Mouse (Mus musculus) liver, embryonic 14.5 days (tissue): Measurements from ENCODE around the gene Gstm6. TPM values are rescaled to one million over a fixed set of nuclear protein-coding genes. Genes with fewer than 3 reads are reported as not detected.

Source experiments
- ATAC-seq: fragments of 200-750 bp; cut with Nextera tagmentation; 2 replicates; pipeline ENCODE4 v1.8.0; 2017; ENCODE audit warnings: moderate number of reproducible peaks, mild to moderate bottlenecking, moderate library complexity; ENCODE audit not compliant: insufficient read depth
- DNase-seq, 3 experiments: peaks; one replicate each; pipeline ENCODE4 v3.0.0-alpha.2; 2012 to 2013; ENCODE audit warnings: low read depth in 3 of 3, low spot score in 3 of 3
- H3K27ac ChIP-seq: fragments of 300-500 bp; sonication (generic); 2 replicates; pipeline ENCODE4 v1.5.1; 2014; ENCODE audit warnings: moderate library complexity, mild to moderate bottlenecking, control low read depth, inconsistent platforms
- H3K27me3 ChIP-seq: fragments of 300-500 bp; sonication (generic); 2 replicates; pipeline ENCODE4 v1.6.1; 2014; ENCODE audit warnings: mild to moderate bottlenecking, low read length, moderate library complexity; ENCODE audit not compliant: control insufficient read depth, insufficient read depth
- H3K36me3 ChIP-seq: fragments of 300-500 bp; sonication (generic); replicated peaks from 2 replicates; pipeline ENCODE4 v1.6.1; 2014; ENCODE audit warnings: low read depth; ENCODE audit not compliant: control insufficient read depth, insufficient read depth
- H3K4me1 ChIP-seq, 2 experiments: fragments of 200-500 bp in 1 of 2; fragments of 300-500 bp in 1 of 2; sonication (generic) in 1 of 2; replicated peaks; 2 replicates each; pipeline ENCODE4 v1.6.1; 2012 to 2014; ENCODE audit warnings: antibody characterized with exemption in 1 of 2, inconsistent platforms in 1 of 2, low read length in 1 of 2; ENCODE audit not compliant: control insufficient read depth in 2 of 2, insufficient read depth in 2 of 2
- H3K4me2 ChIP-seq: fragments of 300-500 bp; sonication (generic); 2 replicates; pipeline ENCODE4 v1.6.1; 2014; ENCODE audit warnings: low read depth, mild to moderate bottlenecking, control low read depth, moderate library complexity
- H3K4me3 ChIP-seq, 2 experiments: fragments of 200-500 bp in 1 of 2; fragments of 300-500 bp in 1 of 2; sonication (generic) in 1 of 2; 2 replicates each; pipeline ENCODE4 v1.5.1; 2012 to 2014; ENCODE audit warnings: low read depth in 2 of 2, low read length in 2 of 2, mild to moderate bottlenecking in 2 of 2, control low read depth in 1 of 2, inconsistent platforms in 1 of 2, moderate library complexity in 1 of 2; ENCODE audit not compliant: insufficient read depth in 1 of 2
- H3K9ac ChIP-seq: fragments of 300-500 bp; sonication (generic); replicated peaks from 2 replicates; pipeline ENCODE4 v1.6.1; 2014; ENCODE audit warnings: mild to moderate bottlenecking, control low read depth, moderate library complexity
- H3K9me3 ChIP-seq: fragments of 300-500 bp; sonication (generic); 2 replicates; pipeline ENCODE4 v1.6.1; 2016; ENCODE audit warnings: low read length, mixed read lengths; ENCODE audit not compliant: control insufficient read depth
- CTCF ChIP-seq: IDR thresholded peaks from 2 replicates; pipeline ENCODE4 v1.5.1; 2016; ENCODE audit warnings: antibody characterized with exemption, low read depth, control low read depth
- EP300 ChIP-seq: IDR thresholded peaks from 2 replicates; pipeline ENCODE4 v1.6.1; 2016; ENCODE audit warnings: antibody characterized with exemption, low read depth
- WGBS: fragments of 180-500 bp; shearing (Covaris S2); extraction: QIAGEN DNeasy Blood & Tissue Kit; methylation state at CpG from one replicate; pipeline ENCODE4 v1.1.7; 2014; ENCODE audit not compliant: insufficient replicate concordance; 5-methylcytosine and 5-hydroxymethylcytosine counted together
- polyA plus RNA-seq, 2 experiments: library from polyadenylated mRNA; depleted of rRNA in 1 of 2; stranded (reverse) in 1 of 2; unstranded in 1 of 2; fragments of >200 nt; fragmentation: Nextera tagmentation in 1 of 2; extraction: Ambion mirVana in 1 of 2; gene quantifications; 2 replicates each; pipeline versions ENCODE4 v1.2.1 to v1.2.3; 2012 to 2014

Gstm6 gene
- polyA plus RNA-seq, 2 experiments, result 6.2 to 12.8 TPM

DNA sequence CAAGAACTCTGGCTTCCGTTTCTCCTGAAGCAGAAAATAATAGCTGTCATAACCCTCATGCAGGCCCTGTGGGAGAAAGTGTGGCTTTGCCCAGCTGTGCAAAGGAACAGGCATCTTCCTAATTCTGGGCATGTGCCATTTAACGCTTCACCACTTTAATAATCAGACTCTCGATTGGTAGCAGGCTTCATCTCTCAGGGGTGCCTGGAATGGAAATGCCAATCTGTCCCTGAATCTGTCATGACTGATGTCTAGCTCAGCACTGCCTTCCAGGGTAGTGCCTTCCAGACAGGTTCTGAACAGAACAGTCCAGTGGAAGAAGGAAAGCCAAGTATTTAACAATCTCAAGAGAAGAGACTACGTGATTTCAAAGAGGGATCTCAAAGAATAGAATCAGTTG lies 2.3 kb downstream of the Gstm6 start:
- TF ChIP-seq CTCF, result no peak
- TF ChIP-seq EP300, result no peak
- Histone ChIP-seq H3K4me2 (no peak overlapping the region), H3K9me3 (no peaks in the 10 kb centered on the region), H3K4me3 (no peak overlapping the region), H3K36me3 (no peaks in the 10 kb centered on the region), H3K9ac (no peak overlapping the region), H3K4me1 (peaks cover 0 to 3% of the 10 kb centered on the region in 2 experiments; a peak in 1 of 4 replicates), H3K27ac (no peak overlapping the region), H3K27me3 (no peaks in the 10 kb centered on the region)
- no peak for DNase-seq
- no peak for ATAC-seq
- WGBS, result 65% methylated on average over 4 of the region's 4 CpGs

DNA sequence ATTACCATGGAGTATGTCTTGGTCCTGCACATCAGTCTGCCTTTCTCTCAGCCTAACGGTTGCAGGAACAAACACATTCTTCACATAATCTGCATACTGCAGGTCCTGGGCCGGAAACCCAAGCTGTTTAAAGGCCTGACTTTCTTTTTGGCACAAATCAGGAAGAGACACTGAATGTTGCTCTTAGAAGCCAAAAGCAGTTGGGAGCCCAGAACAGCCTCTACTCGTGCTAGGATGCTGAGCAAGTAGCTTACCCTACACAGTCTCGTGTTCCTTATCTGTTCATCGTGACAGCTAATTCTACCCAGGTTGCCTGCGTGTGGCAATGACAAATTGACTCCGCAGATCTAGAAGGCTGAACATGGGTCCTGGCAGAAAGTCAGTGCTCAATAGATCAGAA lies 3.0 kb downstream of the Gstm6 start:
- DNase-seq (no peak), ATAC-seq (no peak)
- Histone ChIP-seq H3K9me3 (no peaks in the 10 kb centered on the region), H3K4me3 (no peak overlapping the region), H3K36me3 (no peaks in the 10 kb centered on the region), H3K27ac (no peak overlapping the region), H3K9ac (no peak overlapping the region), H3K4me1 (peaks cover 0 to 3% of the 10 kb centered on the region in 2 experiments; a peak in 1 of 4 replicates), H3K4me2 (no peak overlapping the region), H3K27me3 (no peaks in the 10 kb centered on the region)
- TF ChIP-seq EP300 (no peak), CTCF (no peak)
- WGBS, result 62% methylated on average over 7 of the region's 7 CpGs

DNA sequence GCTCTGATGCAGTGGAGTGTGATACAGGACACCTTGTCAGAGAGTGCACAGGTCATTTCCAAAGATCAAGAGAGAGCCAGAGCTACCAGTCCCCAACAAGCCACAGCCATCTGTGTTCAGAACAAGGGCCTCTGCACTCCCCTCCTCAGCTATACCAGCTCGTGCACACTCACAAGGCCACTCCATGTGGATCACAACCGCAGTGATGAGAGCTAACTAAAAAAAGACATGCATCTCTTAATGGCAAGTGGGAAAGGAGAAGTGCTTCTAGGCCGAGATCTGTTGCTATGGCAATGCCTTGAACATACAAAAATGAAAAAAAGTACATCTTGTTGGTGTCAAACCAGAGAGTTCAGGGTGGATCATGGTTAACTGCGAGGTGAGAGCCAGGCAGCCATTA lies 3.7 kb downstream of the Gstm6 start:
- H3K9ac ChIP-seq, result no peak overlapping the region
- no peak for DNase-seq
- 46% methylated on average over 4 of the region's 4 CpGs for WGBS
- no peaks in the 10 kb centered on the region for H3K27me3 ChIP-seq
- no peak overlapping the region for H3K4me3 ChIP-seq
- no peak overlapping the region for H3K27ac ChIP-seq
- ATAC-seq, result no peak
- no peaks in the 10 kb centered on the region for H3K36me3 ChIP-seq
- H3K9me3 ChIP-seq, result no peaks in the 10 kb centered on the region
- peaks cover 0 to 3% of the 10 kb centered on the region in 2 experiments; a peak in 1 of 4 replicates for H3K4me1 ChIP-seq
- no peak overlapping the region for H3K4me2 ChIP-seq
- TF ChIP-seq EP300 (no peak), CTCF (no peak)

DNA sequence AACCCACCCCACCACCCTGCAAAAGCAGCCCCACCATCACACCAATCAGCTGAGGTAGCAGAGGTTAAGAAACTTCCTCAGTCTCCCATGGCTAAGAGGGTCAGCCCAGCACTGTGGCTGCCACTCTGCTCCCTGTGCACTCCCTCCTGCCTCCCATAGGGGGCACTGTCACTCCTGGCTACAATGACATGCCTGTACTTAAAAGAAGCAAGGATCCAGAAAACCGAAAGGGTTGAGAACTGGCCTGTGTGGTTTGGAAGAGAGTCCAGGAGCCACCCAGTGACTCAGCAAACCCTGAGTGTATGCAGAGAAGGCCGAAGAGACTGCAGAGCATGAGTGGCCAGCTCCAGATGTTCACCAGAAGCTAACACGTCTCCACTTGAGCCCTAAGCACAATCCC lies 4.1 kb downstream of the Gstm6 start:
- no peaks in the 10 kb centered on the region for H3K36me3 ChIP-seq
- whole genome bisulfite sequencing, result 22% methylated on average over 3 of the region's 3 CpGs
- DNase-seq (peak; percentile 5 to 35 (median 17)), ATAC-seq (0 out of 2 replicates have a peak, but pooled peaks have one; percentile 29)
- H3K27me3 ChIP-seq, result no peaks in the 10 kb centered on the region
- H3K9me3 ChIP-seq, result no peaks in the 10 kb centered on the region
- no peak overlapping the region for H3K4me3 ChIP-seq
- peaks cover 0 to 3% of the 10 kb centered on the region in 2 experiments; a peak in 1 of 4 replicates for H3K4me1 ChIP-seq
- H3K4me2 ChIP-seq, result no peak overlapping the region
- no peak overlapping the region for H3K9ac ChIP-seq
- no peak for TF ChIP-seq EP300
- TF ChIP-seq CTCF, result peak; percentile 90
- no peak overlapping the region for H3K27ac ChIP-seq

DNA sequence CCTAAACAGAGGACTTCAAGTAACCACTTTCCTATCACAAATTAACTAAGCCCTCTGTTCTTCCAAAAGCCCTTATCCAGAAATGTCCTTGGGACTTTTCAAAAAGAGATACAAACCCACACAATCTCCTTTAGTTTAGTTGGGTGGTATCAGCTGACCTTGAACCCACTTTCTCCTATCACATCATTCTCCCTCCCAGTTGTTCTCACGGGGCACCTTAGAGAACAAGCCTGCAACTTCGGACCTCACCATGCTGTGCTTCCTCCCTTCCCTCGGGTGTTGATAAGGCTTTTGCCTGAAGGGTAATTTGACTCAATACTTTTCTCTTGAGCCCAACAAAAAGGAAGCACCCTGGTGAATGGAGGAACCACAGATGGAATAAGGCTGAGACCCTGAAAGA lies 7.7 kb downstream of the Gstm6 start:
- Histone ChIP-seq H3K4me3 (no peak overlapping the region), H3K4me1 (peaks cover 0 to 7% of the 10 kb centered on the region in 2 experiments; a peak in 1 of 4 replicates), H3K4me2 (no peak overlapping the region), H3K9ac (no peak overlapping the region), H3K27ac (no peak overlapping the region), H3K9me3 (no peaks in the 10 kb centered on the region), H3K36me3 (no peaks in the 10 kb centered on the region), H3K27me3 (no peaks in the 10 kb centered on the region)
- ATAC-seq (no peak), DNase-seq (no peak)
- WGBS, result 13% methylated on average over 3 of the region's 3 CpGs
- TF ChIP-seq CTCF, result no peak
- TF ChIP-seq EP300, result no peak
